Mouse (Mus musculus) CD4-positive, CD25-positive, alpha-beta regulatory T cell, adult 4 months (primary cell): ENCODE data around the gene Zzef1. TPM values are rescaled to one million over a fixed set of nuclear protein-coding genes. Genes with fewer than 3 reads are reported as not detected.

Experiments used
- ATAC-seq: one replicate; pipeline ENCODE4 v1.8.0; 2017
- polyA plus RNA-seq, 2 experiments: library from polyadenylated mRNA; unstranded; fragments of 100-300 nt; shearing (Covaris generic); gene quantifications; one replicate each; pipeline ENCODE4 v1.2.1; 2017

The Zzef1 gene
- polyA plus RNA-seq, 2 experiments from 2014 or later: 25.7 to 32.2 TPM

DNA sequence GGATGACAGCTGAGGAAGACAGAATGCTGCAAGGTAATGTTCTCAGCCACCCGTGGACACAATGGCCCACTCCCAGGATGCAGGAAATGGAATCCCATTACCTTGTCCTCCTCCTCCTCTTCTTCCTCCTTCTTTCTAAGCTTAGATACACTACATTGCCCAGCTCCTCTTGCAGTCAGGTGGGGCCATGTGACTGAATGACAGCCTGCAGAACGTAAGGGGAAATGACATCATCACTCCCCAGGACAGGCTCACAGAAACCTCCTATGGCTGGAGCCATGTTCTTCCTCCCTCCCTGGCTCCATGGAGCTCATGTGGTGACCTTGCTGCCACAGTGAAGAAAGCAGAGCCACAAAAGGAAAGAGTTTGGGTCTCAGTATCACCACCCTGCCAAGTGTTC is 161.3 kb downstream of the Zzef1 start:
- ATAC-seq: no peak

DNA sequence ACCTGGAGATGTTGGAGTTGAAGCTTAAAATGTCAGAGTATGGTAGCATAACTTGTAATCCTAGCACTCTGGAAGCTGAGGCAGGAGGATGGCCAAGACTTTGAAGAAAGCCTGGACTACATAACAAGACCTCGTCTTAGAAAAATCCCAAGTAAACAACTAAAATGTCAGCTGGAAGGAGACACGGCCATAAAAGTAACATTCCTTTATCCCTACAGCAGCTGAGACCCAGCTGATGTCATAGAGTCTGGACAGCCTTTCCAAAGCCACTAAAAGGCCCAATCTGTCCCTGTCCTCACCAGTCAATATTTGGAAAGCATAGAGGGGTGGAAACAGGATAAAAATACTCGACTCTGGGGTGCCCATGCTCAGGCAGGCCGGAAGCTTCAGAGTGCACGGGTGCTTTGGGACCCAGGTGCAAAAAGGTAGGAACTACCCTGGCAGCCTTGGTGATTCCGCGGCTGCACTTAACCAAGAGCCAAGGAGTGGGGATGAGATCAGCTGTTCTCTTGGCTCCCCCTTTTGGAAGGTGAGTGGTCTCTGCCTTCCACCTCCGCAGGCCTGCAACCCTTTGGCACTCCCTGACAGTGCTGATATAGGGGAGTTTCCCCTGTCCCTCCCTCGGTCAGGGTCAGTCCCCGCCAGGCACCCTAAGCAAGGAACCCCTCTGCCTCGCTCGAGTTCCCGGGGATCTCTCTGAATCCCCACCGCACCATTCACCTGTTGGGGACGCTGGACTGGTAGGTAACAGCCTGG is 164.1 kb downstream of the Zzef1 start:
- no peak for ATAC-seq

DNA sequence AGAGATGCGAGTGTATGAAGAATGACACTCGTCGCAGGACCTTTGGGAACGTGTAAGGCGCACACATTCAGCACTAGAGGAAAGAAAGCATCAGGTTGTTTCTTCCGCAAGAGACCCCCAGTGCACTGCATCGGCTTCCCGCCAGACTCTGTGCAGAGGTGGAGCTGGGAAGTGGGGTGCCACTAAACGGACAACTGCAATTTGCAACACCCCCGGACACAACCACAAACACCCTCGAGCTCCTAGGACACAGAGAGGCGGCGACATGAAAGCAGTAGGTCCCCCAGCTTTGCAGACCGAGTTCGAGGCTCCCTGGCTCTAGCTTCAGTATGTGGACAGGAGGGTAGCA is 164.7 kb downstream of the Zzef1 start:
- no peak for ATAC-seq

DNA sequence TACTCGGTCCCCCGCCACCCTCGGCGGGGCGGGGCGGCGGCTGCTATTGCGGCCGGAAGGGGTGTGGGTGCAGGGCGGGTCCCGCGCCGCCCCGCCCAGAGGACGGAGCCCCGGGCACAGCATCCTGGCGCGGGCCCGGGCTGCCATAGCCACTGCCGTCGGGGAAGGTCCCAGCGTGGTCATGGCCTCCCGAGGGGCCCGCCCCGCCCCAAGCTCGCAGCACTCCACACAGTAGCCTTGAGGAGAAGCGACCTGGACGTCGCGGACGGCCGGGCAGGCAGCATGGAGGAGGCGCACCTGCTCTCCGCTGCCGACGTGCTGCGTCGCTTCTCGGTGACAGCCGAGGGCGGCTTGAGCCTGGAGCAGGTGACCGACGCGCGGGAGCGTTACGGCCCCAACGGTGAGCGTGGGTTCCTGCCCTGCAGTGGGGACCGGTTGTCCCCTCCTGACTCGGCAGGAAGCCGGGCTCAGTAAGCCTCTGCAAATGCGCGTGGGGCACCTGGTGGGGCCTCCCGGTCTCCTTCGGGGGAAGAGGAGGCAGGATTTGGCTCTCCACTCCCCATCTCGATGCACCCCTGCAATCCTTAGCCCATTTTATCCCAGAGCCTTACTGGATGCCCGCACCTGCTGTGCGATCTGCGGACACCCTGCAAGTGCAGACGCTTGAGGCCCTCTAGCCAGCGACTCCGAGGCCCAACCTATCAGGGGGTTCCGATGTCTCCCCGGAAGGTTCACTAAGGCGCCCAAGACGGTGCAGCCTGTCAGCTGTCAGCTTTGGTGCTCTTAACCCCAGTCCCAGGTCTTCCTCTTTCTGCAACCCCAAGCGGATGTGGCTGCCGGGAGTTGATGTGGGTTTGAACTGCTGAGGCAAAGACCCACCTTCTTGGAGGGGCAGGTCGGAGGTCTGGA is 165.3 kb downstream of the Zzef1 start, which contains the start of gene Atp2a3:
Atp2a3 (plus strand) TSS at position 98 of the 909 bp plus-strand sequence.
- ATAC-seq: peak; percentile 86

DNA sequence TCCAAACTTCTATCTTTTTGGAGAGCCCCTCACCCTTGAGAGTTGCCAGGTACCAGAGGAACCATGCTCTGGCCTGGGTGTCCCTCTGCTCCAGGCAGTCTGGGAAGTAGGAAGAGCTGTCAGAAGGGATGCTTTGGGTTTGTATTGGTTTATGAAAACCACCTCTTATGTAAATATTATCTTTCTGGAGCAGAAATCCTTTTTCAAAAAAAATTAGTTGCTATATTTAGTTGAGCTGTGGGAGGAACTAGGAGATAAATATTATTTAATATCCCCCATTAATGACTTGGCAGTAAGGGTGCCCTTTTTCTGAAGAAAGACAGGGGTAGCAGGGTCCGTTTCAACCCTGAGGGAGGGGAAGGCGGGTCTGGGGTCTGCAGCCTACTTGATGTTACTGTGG is 166.4 kb downstream of the Zzef1 start:
- no peak for ATAC-seq

DNA sequence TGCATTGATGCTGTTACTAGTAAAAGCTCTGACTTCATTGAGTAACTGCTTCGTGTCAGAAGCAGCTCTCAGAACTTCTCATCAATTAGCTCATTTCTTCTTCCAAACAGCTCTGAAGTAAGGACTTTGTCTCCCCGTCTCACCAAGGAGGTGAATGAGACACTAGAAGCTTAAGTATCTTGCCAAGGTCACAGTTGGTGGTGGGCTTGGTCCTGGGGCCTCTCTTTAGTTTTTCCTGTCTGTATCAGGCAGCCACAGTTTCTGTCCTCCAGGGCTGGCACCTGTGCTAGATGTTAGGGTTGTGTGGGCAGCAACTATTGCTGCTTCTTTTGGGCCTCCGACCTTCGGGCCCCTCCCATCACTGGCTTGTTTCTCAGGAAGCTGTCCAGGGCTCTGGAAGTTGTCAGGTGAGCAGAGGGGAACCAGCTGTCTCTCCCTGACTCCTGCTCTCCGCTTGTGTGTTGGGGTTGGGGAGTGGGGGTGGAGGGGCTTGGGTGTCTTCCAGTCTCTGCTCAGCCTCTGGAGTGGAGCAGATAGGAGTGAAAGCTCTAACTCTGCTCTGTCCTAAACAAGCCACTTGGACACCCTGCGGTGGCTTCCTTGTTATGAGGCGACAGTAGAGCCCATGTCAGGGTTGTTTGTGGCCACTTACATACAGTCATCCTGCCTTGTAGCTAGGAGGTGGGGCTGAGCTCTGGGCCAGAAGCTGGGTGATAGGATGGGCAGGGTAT is 167.2 kb downstream of the Zzef1 start:
- no peak for ATAC-seq

DNA sequence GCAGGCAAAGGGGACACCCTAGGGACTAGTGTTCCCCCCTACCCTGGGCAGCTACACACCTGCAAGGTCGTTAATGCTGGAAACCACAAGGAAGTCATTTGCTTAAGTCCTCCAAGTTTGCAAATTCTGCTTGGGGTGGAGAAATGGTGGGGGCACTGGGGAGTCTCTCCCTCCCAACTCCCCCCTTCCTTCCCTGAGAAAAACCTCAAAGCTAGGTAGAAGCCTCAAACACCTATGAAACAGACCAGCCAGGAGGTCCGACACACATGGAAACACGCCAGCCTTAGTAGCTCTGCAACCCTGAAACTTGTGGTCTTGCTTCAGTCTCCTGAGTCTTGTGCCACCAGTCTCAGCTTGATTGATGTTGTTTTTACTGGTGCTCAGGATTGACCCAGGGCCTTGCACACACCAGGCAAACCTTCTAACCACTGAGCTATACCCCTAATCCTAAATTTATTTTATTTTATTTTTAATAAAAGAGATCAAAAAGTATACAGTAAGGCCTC is 167.8 kb downstream of the Zzef1 start:
- no peak for ATAC-seq

DNA sequence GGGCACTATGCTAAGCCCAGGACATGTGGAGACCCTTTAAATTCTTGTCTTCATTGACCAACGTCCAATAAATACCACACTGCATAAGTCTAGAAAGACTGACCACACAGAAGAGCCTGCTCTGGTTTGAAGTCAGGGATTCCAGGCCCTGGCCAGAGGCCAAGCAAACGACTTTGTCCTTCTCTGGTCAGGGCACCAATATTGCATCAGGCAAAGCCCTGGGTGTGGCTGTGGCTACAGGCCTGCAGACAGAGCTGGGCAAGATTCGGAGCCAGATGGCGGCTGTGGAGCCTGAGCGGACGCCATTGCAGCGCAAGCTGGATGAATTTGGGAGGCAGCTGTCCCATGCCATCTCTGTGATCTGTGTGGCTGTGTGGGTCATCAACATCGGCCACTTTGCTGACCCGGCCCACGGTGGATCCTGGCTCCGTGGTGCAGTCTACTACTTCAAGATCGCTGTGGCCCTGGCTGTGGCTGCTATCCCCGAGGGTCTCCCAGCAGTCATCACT is 179.0 kb downstream of the Zzef1 start:
- no peak for ATAC-seq

Other genes starting within 250 kb of the Zzef1 start
- 1 to 10 TPM in 1 of 2 experiments, under 1 TPM in 1; 0.86 to 1.6 TPM for gene Spns3, start 245.7 kb upstream of the Zzef1 start, polyA plus RNA-seq
- gene Ube2g1, start 188.9 kb upstream of the Zzef1 start, polyA plus RNA-seq: 10 to 100 TPM; 39.8 to 44.8 TPM
- gene Ankfy1, start 106.2 kb upstream of the Zzef1 start, polyA plus RNA-seq: 10 to 100 TPM; 30.3 to 44.4 TPM
- 1 to 10 TPM; 8.3 to 9.0 TPM for gene Cyb5d2, start 84 bp upstream of the Zzef1 start, polyA plus RNA-seq
- 10 to 100 TPM; 57.5 to 89.4 TPM for gene Atp2a3, start 164.9 kb downstream of the Zzef1 start, polyA plus RNA-seq
- gene P2rx1, start 202.9 kb downstream of the Zzef1 start, polyA plus RNA-seq: under 1 TPM in 1 of 2 experiments, not detected in 1; 0.39 TPM
- 1 to 10 TPM; 2.3 to 5.8 TPM for gene Camkk1, start 222.8 kb downstream of the Zzef1 start, polyA plus RNA-seq